Mouse (Mus musculus) CH12.LX (cell line): ENCODE results near the gene Atxn2l.

Experiments
- CHD2 ChIP-seq: IDR thresholded peaks from 2 replicates; pipeline ENCODE4 v1.6.1; 2011; ENCODE audit warnings: low read length, improper control_type of control experiment
- CTCF ChIP-seq, 2 experiments: IDR thresholded peaks in 1 of 2; conservative IDR thresholded peaks in 1 of 2; 2 replicates each; pipeline ENCODE4 v1.5.1; 2011 to 2012; ENCODE audit warnings: low read depth in 2 of 2, low read length in 2 of 2, improper control_type of control experiment in 1 of 2, inconsistent platforms in 1 of 2, mild to moderate bottlenecking in 1 of 2, moderate library complexity in 1 of 2
- ELF1 ChIP-seq: IDR thresholded peaks from 2 replicates; pipeline ENCODE4 v1.6.1; 2014; ENCODE audit warnings: low read depth, mild to moderate bottlenecking, inconsistent platforms, low read length, improper control_type of control experiment
- EP300 ChIP-seq: IDR thresholded peaks from 2 replicates; pipeline ENCODE4 v1.6.1; 2011; ENCODE audit warnings: low read length, improper control_type of control experiment
- GABPA ChIP-seq: IDR thresholded peaks from 2 replicates; pipeline ENCODE4 v1.6.1; 2012; ENCODE audit warnings: low read depth, low read length, improper control_type of control experiment, inconsistent platforms; ENCODE audit not compliant: insufficient replicate concordance
- MAFK ChIP-seq: IDR thresholded peaks from 2 replicates; pipeline ENCODE4 v1.6.1; 2011; ENCODE audit warnings: low read length, improper control_type of control experiment; ENCODE audit not compliant: insufficient replicate concordance
- NELFE ChIP-seq: IDR thresholded peaks from 2 replicates; pipeline ENCODE4 v1.6.1; 2011; ENCODE audit warnings: low read depth, low read length, improper control_type of control experiment
- POLR2A ChIP-seq: IDR thresholded peaks from 2 replicates; pipeline ENCODE4 v1.6.1; 2011; ENCODE audit warnings: low read depth, mild to moderate bottlenecking, improper control_type of control experiment, low read length
- TCF12 ChIP-seq: IDR thresholded peaks from 2 replicates; pipeline ENCODE4 v1.6.1; 2014; ENCODE audit warnings: low read depth, mild to moderate bottlenecking, inconsistent platforms, low read length, improper control_type of control experiment
- USF2 ChIP-seq: conservative IDR thresholded peaks from 2 replicates; pipeline ENCODE4 v1.6.1; 2011; ENCODE audit warnings: low read depth, low read length, improper control_type of control experiment
- ZC3H11A ChIP-seq: IDR thresholded peaks from 2 replicates; pipeline ENCODE4 v1.6.1; 2012; ENCODE audit warnings: low read depth, mild to moderate bottlenecking, inconsistent platforms, low read length, improper control_type of control experiment
- ZKSCAN1 ChIP-seq: IDR thresholded peaks from 2 replicates; pipeline ENCODE4 v1.6.1; 2012; ENCODE audit warnings: low read depth, inconsistent platforms, low read length, improper control_type of control experiment, borderline replicate concordance

GRCm38 (mm10) chr7:126452244-126452643 lies 51.0 kb downstream of the Atxn2l start:
- TF ChIP-seq CTCF (conservative IDR thresholded peaks at IDR 0.05 in 1 of 2, IDR thresholded peaks at IDR 0.05 in 1 of 2; ENCODE audit: low read depth in 2 of 2, low read length in 2 of 2): no peak
- TF ChIP-seq ZKSCAN1: no peak
- no peak for TF ChIP-seq MAFK
- TF ChIP-seq POLR2A: no peak
- TF ChIP-seq ZC3H11A: no peak
- TF ChIP-seq GABPA: no peak
- TF ChIP-seq NELFE: no peak
- no peak for TF ChIP-seq ELF1
- no peak for TF ChIP-seq CHD2
- TF ChIP-seq EP300: no peak
- no peak for TF ChIP-seq USF2
- TF ChIP-seq TCF12: no peak
